Mouse (Mus musculus) gastrocnemius, postnatal 10 days (tissue): ENCODE data around the gene Ret. TPM values are rescaled to one million over a fixed set of nuclear protein-coding genes. Genes with fewer than 3 reads are reported as not detected.

Experiments
- DNase-seq: peaks from one replicate; pipeline ENCODE4 v3.0.0; 2021; ENCODE audit warnings: mixed read lengths
- total RNA-seq, 2 experiments: library from RNA; stranded (reverse); gene quantifications; 2 replicates each; pipeline ENCODE4 v1.2.3; 2021

Gene Ret
- total RNA-seq, 2 experiments from 2014 or later = 13.1 to 15.2 TPM

- DNase-seq = no peak
Measured at GRCm38 (mm10) chr6:118173975-118174328, 23.6 kb downstream of the Ret start.

- no peak for DNase-seq
Measured at GRCm38 (mm10) chr6:118173251-118173974, 24.1 kb downstream of the Ret start.

GRCm38 (mm10) chr6:118171386-118171785 lies 26.1 kb downstream of the Ret start:
- no peak for DNase-seq

GRCm38 (mm10) chr6:118168106-118168505 lies 29.4 kb downstream of the Ret start:
- DNase-seq = no peak

- DNase-seq = no peak
Measured at GRCm38 (mm10) chr6:118167013-118167412, 30.5 kb downstream of the Ret start.

- DNase-seq = no peak
Measured at GRCm38 (mm10) chr6:118165516-118165915, 32.0 kb downstream of the Ret start.

- no peak for DNase-seq
Measured at GRCm38 (mm10) chr6:118164691-118165090, 32.8 kb downstream of the Ret start.

GRCm38 (mm10) chr6:118163086-118163485 lies 34.4 kb downstream of the Ret start:
- DNase-seq = no peak

- DNase-seq = no peak
Measured at GRCm38 (mm10) chr6:118162457-118163082, 34.9 kb downstream of the Ret start.

- DNase-seq = no peak
Measured at GRCm38 (mm10) chr6:118153091-118153490, 44.4 kb downstream of the Ret start.

- DNase-seq = no peak
Measured at GRCm38 (mm10) chr6:118150988-118151387, 46.5 kb downstream of the Ret start.

- DNase-seq = no peak
Measured at GRCm38 (mm10) chr6:118150538-118150937, 47.0 kb downstream of the Ret start.

GRCm38 (mm10) chr6:118150128-118150527 lies 47.4 kb downstream of the Ret start:
- DNase-seq = no peak

GRCm38 (mm10) chr6:118140961-118141360 lies 56.6 kb downstream of the Ret start:
- no peak for DNase-seq

- DNase-seq = peak; percentile 97
Measured at GRCm38 (mm10) chr6:118138731-118139709, 58.5 kb downstream of the Ret start, which contains the start of gene Csgalnact2. TSS of gene Csgalnact2 (minus strand) at chr6:118139140.

- DNase-seq = no peak
Measured at GRCm38 (mm10) chr6:118137148-118137547, 60.4 kb downstream of the Ret start.

- DNase-seq = no peak
Measured at GRCm38 (mm10) chr6:118134461-118134860, 63.1 kb downstream of the Ret start.

GRCm38 (mm10) chr6:118130022-118130421 lies 67.5 kb downstream of the Ret start:
- no peak for DNase-seq

GRCm38 (mm10) chr6:118127827-118128487 lies 69.6 kb downstream of the Ret start:
- no peak for DNase-seq

GRCm38 (mm10) chr6:118127198-118127597 lies 70.3 kb downstream of the Ret start:
- DNase-seq = no peak

- no peak for DNase-seq
Measured at GRCm38 (mm10) chr6:118126577-118126976, 70.9 kb downstream of the Ret start.

GRCm38 (mm10) chr6:118122767-118123166 lies 74.8 kb downstream of the Ret start:
- DNase-seq = no peak
